Mouse (Mus musculus) erythroblast, embryonic 14.5 days (primary cell): ENCODE data around the gene Tut1. TPM values are rescaled to one million over a fixed set of nuclear protein-coding genes. Genes with fewer than 3 reads are reported as not detected.

Experiments used
- H3K27me3 ChIP-seq: 2 replicates; pipeline ENCODE4 v1.6.1; 2012; ENCODE audit warnings: inconsistent platforms; ENCODE audit not compliant: control insufficient read depth
- H3K36me3 ChIP-seq: 2 replicates; pipeline ENCODE4 v1.6.1; 2012; ENCODE audit warnings: mild to moderate bottlenecking, inconsistent platforms; ENCODE audit not compliant: control insufficient read depth
- H3K4me1 ChIP-seq: 2 replicates; pipeline ENCODE4 v1.6.1; 2012; ENCODE audit warnings: inconsistent platforms; ENCODE audit not compliant: control insufficient read depth
- H3K4me3 ChIP-seq: replicated peaks from 2 replicates; pipeline ENCODE3; 2012; ENCODE audit warnings: moderate library complexity, mild to moderate bottlenecking, inconsistent platforms
- H3K9me3 ChIP-seq: 2 replicates; pipeline ENCODE4 v1.6.1; 2012; ENCODE audit warnings: low read length, inconsistent platforms, mixed read lengths; ENCODE audit not compliant: control insufficient read depth
- GATA1 ChIP-seq: IDR thresholded peaks from 2 replicates; pipeline ENCODE4 v1.6.1; 2012; ENCODE audit warnings: low read length, inconsistent platforms, mixed read lengths
- TAL1 ChIP-seq: IDR thresholded peaks from 3 replicates; pipeline ENCODE4 v1.6.1; 2012; ENCODE audit warnings: low read length, inconsistent platforms, mixed read lengths
- polyA plus RNA-seq: library from polyadenylated mRNA; stranded (reverse); fragments of >175 nt; gene quantifications from 2 replicates; pipeline ENCODE4 v1.2.3, GENCODE M21; 2012

The Tut1 gene
- polyA plus RNA-seq, 1 experiment, result 1.6 TPM

GRCm38 (mm10) chr19:8988346-8989065 lies 34.9 kb downstream of the Tut1 start:
- TF ChIP-seq TAL1 (no peak), GATA1 (no peak)
- Histone ChIP-seq H3K36me3 (no peaks in the 10 kb centered on the region), H3K4me3 (peak overlapping the region; percentile 57), H3K9me3 (no peaks in the 10 kb centered on the region), H3K27me3 (peaks cover 66% of the 10 kb centered on the region), H3K4me1 (peaks cover 27% of the 10 kb centered on the region)

GRCm38 (mm10) chr19:8989066-8989566 lies 35.5 kb downstream of the Tut1 start, which contains the start of gene Ahnak:
Gene Ahnak, plus strand, starts transcription at chr19:8989284.
- no peaks in the 10 kb centered on the region for H3K9me3 ChIP-seq
- TF ChIP-seq TAL1 (no peak), GATA1 (no peak)
- H3K27me3 ChIP-seq, result peaks cover 66% of the 10 kb centered on the region
- no peaks in the 10 kb centered on the region for H3K36me3 ChIP-seq
- H3K4me3 ChIP-seq, result peak within 1 kb of the TSS; percentile 57
- peaks cover 26% of the 10 kb centered on the region for H3K4me1 ChIP-seq

- peak overlapping the region; percentile 57 for H3K4me3 ChIP-seq
- H3K4me1 ChIP-seq, result peaks cover 26% of the 10 kb centered on the region
- H3K36me3 ChIP-seq, result no peaks in the 10 kb centered on the region
- no peaks in the 10 kb centered on the region for H3K9me3 ChIP-seq
- H3K27me3 ChIP-seq, result peaks cover 64% of the 10 kb centered on the region
- TF ChIP-seq TAL1, result no peak
- no peak for TF ChIP-seq GATA1
These were observed 36.2 kb downstream of the Tut1 start for GRCm38 (mm10) chr19:8989567-8990431.

GRCm38 (mm10) chr19:8990432-8991102 lies 36.9 kb downstream of the Tut1 start:
- peaks cover 62% of the 10 kb centered on the region for H3K27me3 ChIP-seq
- TF ChIP-seq TAL1, result no peak
- TF ChIP-seq GATA1, result no peak
- H3K36me3 ChIP-seq, result no peaks in the 10 kb centered on the region
- no peaks in the 10 kb centered on the region for H3K9me3 ChIP-seq
- peaks cover 30% of the 10 kb centered on the region for H3K4me1 ChIP-seq
- no peak overlapping the region for H3K4me3 ChIP-seq

GRCm38 (mm10) chr19:8991245-8991870 lies 37.7 kb downstream of the Tut1 start:
- Histone ChIP-seq H3K4me3 (no peak overlapping the region), H3K9me3 (no peaks in the 10 kb centered on the region), H3K36me3 (no peaks in the 10 kb centered on the region), H3K27me3 (peaks cover 54% of the 10 kb centered on the region), H3K4me1 (peaks cover 30% of the 10 kb centered on the region)
- no peak for TF ChIP-seq GATA1
- TF ChIP-seq TAL1, result no peak

GRCm38 (mm10) chr19:8991871-8992735 lies 38.5 kb downstream of the Tut1 start:
- H3K9me3 ChIP-seq, result no peaks in the 10 kb centered on the region
- H3K4me1 ChIP-seq, result peaks cover 30% of the 10 kb centered on the region
- H3K36me3 ChIP-seq, result no peaks in the 10 kb centered on the region
- H3K4me3 ChIP-seq, result no peak overlapping the region
- no peak for TF ChIP-seq TAL1
- TF ChIP-seq GATA1, result no peak
- peaks cover 49% of the 10 kb centered on the region for H3K27me3 ChIP-seq

- H3K36me3 ChIP-seq, result no peaks in the 10 kb centered on the region
- no peaks in the 10 kb centered on the region for H3K9me3 ChIP-seq
- no peak overlapping the region for H3K4me3 ChIP-seq
- no peak for TF ChIP-seq GATA1
- no peak for TF ChIP-seq TAL1
- H3K27me3 ChIP-seq, result peaks cover 40% of the 10 kb centered on the region
- peaks cover 39% of the 10 kb centered on the region for H3K4me1 ChIP-seq
These were observed 39.4 kb downstream of the Tut1 start for GRCm38 (mm10) chr19:8992769-8993624.
